ENCODE assay signal across 21 mouse cellular contexts in the genomic region with DNA sequence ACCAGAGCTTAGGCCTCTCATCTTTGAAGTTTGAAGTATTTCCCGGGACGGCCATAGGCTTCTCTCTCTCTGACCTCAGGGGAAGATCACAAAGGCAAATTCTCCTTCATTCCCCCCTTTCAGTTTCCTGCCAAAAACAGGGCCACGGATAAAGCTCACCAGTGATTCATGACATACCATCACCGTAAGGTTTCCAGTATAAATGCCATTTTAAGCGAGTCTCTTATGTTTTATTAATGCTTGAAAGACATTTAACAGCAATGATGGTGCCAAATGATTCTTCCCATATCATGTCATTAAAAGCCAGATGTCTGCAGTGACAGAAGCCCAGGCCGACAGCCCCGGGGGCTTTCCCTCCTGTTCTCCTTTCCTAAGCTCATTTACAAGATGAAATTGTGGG. TPM values are rescaled to one million over a fixed set of nuclear protein-coding genes. Genes with fewer than 3 reads are reported as not detected.
DNase-seq lines count a peak whose midpoint lies in the region; ATAC-seq and TF ChIP-seq lines count a peak whose summit lies in the region.
"Had no signal": no experiment of that assay in that cellular context is flagged by ENCODE, and none has a peak within 500 bp of the region (broad histone marks: within the 10 kb centered on the region; RNA-seq: fewer than 3 reads in every experiment).

No protein-coding gene starts in this region.

- no peaks in the 10 kb centered on the region for H3K9me3 ChIP-seq in hindbrain, embryonic 13.5 days
- H3K9me3 ChIP-seq in hindbrain, embryonic 11.5 days (ENCODE audit: control insufficient read depth, low read length) = no peaks in the 10 kb centered on the region
- no peaks in the 10 kb centered on the region for H3K9me3 ChIP-seq in neural tube, embryonic 11.5 days (ENCODE audit: control insufficient read depth, low read length)
- no peaks in the 10 kb centered on the region for H3K9me3 ChIP-seq in neural tube, embryonic 15.5 days (replicated peaks)
- H3K9me3 ChIP-seq in neural tube, embryonic 13.5 days = no peaks in the 10 kb centered on the region
- H3K9me3 ChIP-seq: forebrain, embryonic 10.5 days; heart, embryonic 10.5 days had no signal

- no peak for DNase-seq in hindbrain, embryonic 11.5 days (ENCODE audit: low spot score)
- peak; percentile 23 for DNase-seq in neural tube, embryonic 11.5 days (ENCODE audit: low spot score)
- no peak for DNase-seq in thymus, postnatal 10 days (ENCODE audit: low spot score in 2 of 2)
- no peak for DNase-seq in thymus, adult 18-20 months
- DNase-seq: adrenal gland, adult 8-10 months; adrenal gland, postnatal 36 days; cerebellum, adult 11 months; cerebellum, adult 8-10 months; cerebellum, postnatal 14 days; gastrocnemius, adult 2 months; gastrocnemius, postnatal 25 days; heart, postnatal 10 days had no signal

- H3K27ac ChIP-seq in hindbrain, embryonic 13.5 days = peak overlapping the region; percentile 30; the same call in 1 of the 2 replicates
- no peak overlapping the region for H3K27ac ChIP-seq in hindbrain, embryonic 11.5 days (ENCODE audit: low read depth, low read length)
- H3K27ac ChIP-seq in neural tube, embryonic 11.5 days (ENCODE audit: low read depth, low read length) = peak overlapping the region; percentile 60
- no peak overlapping the region for H3K27ac ChIP-seq in neural tube, embryonic 15.5 days (replicated peaks)
- H3K27ac ChIP-seq in embryonic fibroblast, embryonic 13.5 days (ENCODE audit: insufficient read depth, low read length) = 0 out of 2 replicates have a peak overlapping the region, but pooled peaks have one; percentile 6
- H3K27ac ChIP-seq in neural tube, embryonic 13.5 days (replicated peaks) = peak overlapping the region; percentile 49
- H3K27ac ChIP-seq: forebrain, embryonic 10.5 days; gastrocnemius, adult 2 months; heart, embryonic 10.5 days; hindbrain, postnatal 0 days had no signal

- H3K9ac ChIP-seq in hindbrain, embryonic 13.5 days = no peak overlapping the region
- H3K9ac ChIP-seq in hindbrain, embryonic 11.5 days (ENCODE audit: low read depth, low read length) = no peak overlapping the region
- H3K9ac ChIP-seq in neural tube, embryonic 11.5 days (ENCODE audit: low read length) = no peak overlapping the region
- no peak overlapping the region for H3K9ac ChIP-seq in neural tube, embryonic 15.5 days (replicated peaks)
- no peak overlapping the region for H3K9ac ChIP-seq in neural tube, embryonic 13.5 days

- no peaks in the 10 kb centered on the region for H3K27me3 ChIP-seq in hindbrain, embryonic 13.5 days
- H3K27me3 ChIP-seq in hindbrain, embryonic 11.5 days (ENCODE audit: control insufficient read depth, insufficient read depth, low read length) = no peaks in the 10 kb centered on the region
- H3K27me3 ChIP-seq in neural tube, embryonic 11.5 days (ENCODE audit: control insufficient read depth, insufficient read depth, low read length) = no peaks in the 10 kb centered on the region
- H3K27me3 ChIP-seq in neural tube, embryonic 15.5 days (replicated peaks) = no peaks in the 10 kb centered on the region
- H3K27me3 ChIP-seq in neural tube, embryonic 13.5 days = no peaks in the 10 kb centered on the region

- H3K36me3 ChIP-seq in hindbrain, embryonic 13.5 days = no peaks in the 10 kb centered on the region
- H3K36me3 ChIP-seq in hindbrain, embryonic 11.5 days (ENCODE audit: control insufficient read depth, insufficient read depth, low read length) = no peaks in the 10 kb centered on the region
- H3K36me3 ChIP-seq in neural tube, embryonic 11.5 days (ENCODE audit: control insufficient read depth, insufficient read depth, low read length) = no peaks in the 10 kb centered on the region
- no peaks in the 10 kb centered on the region for H3K36me3 ChIP-seq in neural tube, embryonic 15.5 days
- no peaks in the 10 kb centered on the region for H3K36me3 ChIP-seq in neural tube, embryonic 13.5 days
- H3K36me3 ChIP-seq: forebrain, embryonic 10.5 days; heart, embryonic 10.5 days had no signal

- H3K4me3 ChIP-seq in hindbrain, embryonic 13.5 days = no peak overlapping the region
- H3K4me3 ChIP-seq in hindbrain, embryonic 11.5 days (ENCODE audit: low read depth, low read length) = no peak overlapping the region
- no peak overlapping the region for H3K4me3 ChIP-seq in neural tube, embryonic 11.5 days (ENCODE audit: low read depth, low read length)
- no peak overlapping the region for H3K4me3 ChIP-seq in neural tube, embryonic 15.5 days (replicated peaks)
- H3K4me3 ChIP-seq in embryonic fibroblast, embryonic 13.5 days (ENCODE audit: insufficient read depth, low read length) = no peak overlapping the region
- H3K4me3 ChIP-seq in neural tube, embryonic 13.5 days = no peak overlapping the region
- H3K4me3 ChIP-seq: erythroblast, embryonic 14.5 days; forebrain, embryonic 10.5 days; gastrocnemius, adult 2 months; heart, embryonic 10.5 days had no signal

- 37% methylated on average over 7 of the region's 7 CpGs for WGBS in hindbrain, embryonic 13.5 days
- WGBS in hindbrain, embryonic 11.5 days = 61% methylated on average over 7 of the region's 7 CpGs
- 25% methylated on average over 7 of the region's 7 CpGs for WGBS in neural tube, embryonic 11.5 days
- 12% methylated on average over 7 of the region's 7 CpGs for WGBS in neural tube, embryonic 15.5 days
- WGBS in neural tube, embryonic 13.5 days = 10% methylated on average over 7 of the region's 7 CpGs

- no peak overlapping the region for H3K4me2 ChIP-seq in hindbrain, embryonic 13.5 days
- no peak overlapping the region for H3K4me2 ChIP-seq in hindbrain, embryonic 11.5 days (replicated peaks; ENCODE audit: low read depth, low read length)
- no peak overlapping the region for H3K4me2 ChIP-seq in neural tube, embryonic 11.5 days (ENCODE audit: low read depth)
- no peak overlapping the region for H3K4me2 ChIP-seq in neural tube, embryonic 15.5 days
- H3K4me2 ChIP-seq in neural tube, embryonic 13.5 days = no peak overlapping the region

- no peak for ATAC-seq in hindbrain, embryonic 13.5 days (ENCODE audit: low FRiP score)
- no peak for ATAC-seq in hindbrain, embryonic 11.5 days (ENCODE audit: low FRiP score)
- no peak for ATAC-seq in neural tube, embryonic 11.5 days (ENCODE audit: insufficient read depth, low FRiP score, low TSS enrichment)
- no peak for ATAC-seq in neural tube, embryonic 15.5 days (ENCODE audit: low FRiP score)
- no peak for ATAC-seq in neural tube, embryonic 13.5 days (ENCODE audit: low read depth)
- ATAC-seq: forebrain, embryonic 14.5 days; hindbrain, postnatal 0 days had no signal

- TF ChIP-seq POLR2A in embryonic fibroblast, embryonic 13.5 days (IDR thresholded peaks at IDR 0.05; ENCODE audit: low read depth, low read length) = no peak

- TF ChIP-seq CTCF in embryonic fibroblast, embryonic 13.5 days (IDR thresholded peaks at IDR 0.05; ENCODE audit: borderline replicate concordance, insufficient read depth, low read length) = no peak

- H3K4me1 ChIP-seq in hindbrain, embryonic 13.5 days (replicated peaks) = peaks cover 9% of the 10 kb centered on the region
- 0 out of 2 replicates have a peak, but pooled peaks cover 2% of the 10 kb centered on the region for H3K4me1 ChIP-seq in hindbrain, embryonic 11.5 days (replicated peaks; ENCODE audit: control insufficient read depth, insufficient read depth, low read length)
- H3K4me1 ChIP-seq in neural tube, embryonic 11.5 days (ENCODE audit: control insufficient read depth, insufficient read depth, low read length) = peaks cover 5% of the 10 kb centered on the region; the same call in 1 of the 2 replicates
- H3K4me1 ChIP-seq in neural tube, embryonic 15.5 days = peaks cover 19% of the 10 kb centered on the region
- H3K4me1 ChIP-seq in embryonic fibroblast, embryonic 13.5 days (ENCODE audit: control insufficient read depth, insufficient read depth, low read length) = peaks cover 8% of the 10 kb centered on the region; the same call in 1 of the 2 replicates
- H3K4me1 ChIP-seq in neural tube, embryonic 13.5 days (replicated peaks) = peaks cover 45% of the 10 kb centered on the region
- H3K4me1 ChIP-seq: heart, embryonic 10.5 days had no signal

RNA-seq across cellular contexts. Expression of a gene that starts 3.6 kb away (rescaled TPM):
- polyA plus RNA-seq in hindbrain, embryonic 13.5 days (2015; fragmentation: Nextera tagmentation; extraction: Ambion mirVana) = 5.0 and 5.9 TPM in 2 replicates
- 14.0 and 16.7 TPM in 2 replicates for polyA plus RNA-seq in hindbrain, embryonic 11.5 days (2014; fragmentation: Nextera tagmentation; extraction: Ambion mirVana)
- polyA plus RNA-seq in neural tube, embryonic 11.5 days (2014; fragmentation: Nextera tagmentation; extraction: Ambion mirVana) = 18.8 and 19.2 TPM in 2 replicates
- polyA plus RNA-seq in neural tube, embryonic 15.5 days (2015; fragmentation: Nextera tagmentation; extraction: Ambion mirVana) = 4.7 and 5.6 TPM in 2 replicates
- 71.2 and 87.2 TPM in 2 replicates for polyA plus RNA-seq in embryonic fibroblast, embryonic 13.5 days (2011; ENCODE audit: insufficient read length, low read depth, missing spikeins)
- polyA plus RNA-seq in neural tube, embryonic 13.5 days (2015; fragmentation: Nextera tagmentation; extraction: Ambion mirVana) = 4.8 and 5.9 TPM in 2 replicates

Comparison
In these comparisons a context has a peak if more than half of its experiments do, and no peak if none do; other contexts are left out.
1. H3K27ac ChIP-seq: peak in hindbrain, embryonic 13.5 days (single experiment), neural tube, embryonic 11.5 days (single experiment), embryonic fibroblast, embryonic 13.5 days (single experiment) and neural tube, embryonic 13.5 days (single experiment); none in hindbrain, embryonic 11.5 days (single experiment) and neural tube, embryonic 15.5 days (single experiment).